Mouse (Mus musculus): ENCODE measurements around the gene Gm20431.
"Not testable (repeated sequence)": the region's sequence is repeated elsewhere in the genome, so short reads cannot be mapped to it uniquely, and the experiment has no call there.

Gm20431 gene

DNA sequence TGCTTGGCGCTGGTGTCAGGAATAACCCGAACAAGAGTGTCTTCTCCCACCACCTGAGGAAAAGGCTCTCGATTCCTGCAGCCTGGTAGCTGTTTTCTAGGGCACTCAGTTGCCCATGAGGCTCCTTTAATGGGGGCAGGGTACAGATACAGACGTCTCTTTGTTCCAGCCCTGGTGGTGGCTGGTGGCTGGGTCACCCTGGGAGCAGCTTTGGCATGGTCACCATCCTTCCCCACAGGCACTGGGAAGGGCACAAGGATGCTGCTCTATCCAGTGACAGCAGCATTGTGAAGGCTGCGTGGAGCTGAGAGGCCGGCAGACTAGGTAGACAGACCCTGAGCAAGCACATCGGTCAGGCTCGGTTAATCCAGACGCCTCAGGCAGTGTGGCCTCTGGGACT lies 9.7 kb downstream of the Gm20431 start:
- Histone ChIP-seq H3K27me3 (ENCODE audit: insufficient read depth, low read length) (no peaks in the 10 kb centered on the region), H3K4me3 (replicated peaks; ENCODE audit: low read length) (no peak overlapping the region), H3K9me3 (ENCODE audit: low read length) (no peaks in the 10 kb centered on the region), H3K4me1 (replicated peaks; ENCODE audit: low read depth, low read length) (peaks cover 7% of the 10 kb centered on the region), H3K36me3 (ENCODE audit: insufficient read depth, low read length) (peaks cover 76% of the 10 kb centered on the region)
- TF ChIP-seq NANOG (IDR thresholded peaks at IDR 0.05; ENCODE audit: borderline replicate concordance, low read length): no peak
- TF ChIP-seq POU5F1 (IDR thresholded peaks at IDR 0.05; ENCODE audit: borderline replicate concordance, low read length): no peak
- no peak for TF ChIP-seq CTCF (conservative IDR thresholded peaks at IDR 0.05; ENCODE audit: low read length)

DNA sequence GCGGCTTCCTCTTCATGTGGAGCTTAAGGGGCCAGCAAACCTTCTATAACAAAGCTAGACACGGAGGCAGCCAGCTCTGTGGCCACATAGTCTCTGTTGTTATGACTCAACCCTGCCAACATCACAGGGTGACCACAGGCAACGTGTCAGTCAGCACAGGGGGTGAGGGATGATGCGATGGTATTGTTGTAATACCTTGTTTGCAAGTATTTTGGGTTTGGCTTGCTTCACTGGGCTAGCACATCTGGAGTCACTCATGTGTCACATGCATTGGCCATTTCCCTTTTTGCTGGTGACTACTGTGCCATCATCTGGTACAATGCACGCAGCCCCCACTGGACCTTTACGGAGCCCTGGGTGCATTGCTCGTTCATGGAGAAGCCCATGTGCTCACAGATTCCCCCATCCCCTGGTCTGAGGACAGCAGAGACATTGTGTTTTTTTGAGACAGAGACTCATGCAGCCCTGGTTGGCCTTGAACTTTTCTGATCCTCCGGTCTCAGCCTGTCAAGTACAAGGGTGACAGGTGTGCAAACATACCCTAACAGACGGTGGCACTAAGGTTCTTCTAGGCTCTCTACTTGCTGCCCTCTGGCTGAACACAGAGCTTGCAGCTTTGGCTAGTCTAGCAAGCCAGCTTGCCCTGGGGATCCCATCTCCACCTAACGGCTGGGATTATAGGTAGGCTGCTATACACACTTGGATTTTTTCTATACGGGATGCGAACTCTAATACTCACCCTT lies 11.8 kb downstream of the Gm20431 start:
- no peak overlapping the region for H3K4me3 ChIP-seq (replicated peaks; ENCODE audit: low read length)
- no peaks in the 10 kb centered on the region for H3K27me3 ChIP-seq (ENCODE audit: insufficient read depth, low read length)
- TF ChIP-seq POU5F1 (IDR thresholded peaks at IDR 0.05; ENCODE audit: borderline replicate concordance, low read length) (no peak), NANOG (IDR thresholded peaks at IDR 0.05; ENCODE audit: borderline replicate concordance, low read length) (no peak), CTCF (conservative IDR thresholded peaks at IDR 0.05; ENCODE audit: low read length) (no peak)
- peaks cover 8% of the 10 kb centered on the region; the same call in 1 of the 2 replicates for H3K4me1 ChIP-seq (replicated peaks; ENCODE audit: low read depth, low read length)
- no peaks in the 10 kb centered on the region for H3K9me3 ChIP-seq (ENCODE audit: low read length)
- peaks cover 91% of the 10 kb centered on the region for H3K36me3 ChIP-seq (ENCODE audit: insufficient read depth, low read length)

DNA sequence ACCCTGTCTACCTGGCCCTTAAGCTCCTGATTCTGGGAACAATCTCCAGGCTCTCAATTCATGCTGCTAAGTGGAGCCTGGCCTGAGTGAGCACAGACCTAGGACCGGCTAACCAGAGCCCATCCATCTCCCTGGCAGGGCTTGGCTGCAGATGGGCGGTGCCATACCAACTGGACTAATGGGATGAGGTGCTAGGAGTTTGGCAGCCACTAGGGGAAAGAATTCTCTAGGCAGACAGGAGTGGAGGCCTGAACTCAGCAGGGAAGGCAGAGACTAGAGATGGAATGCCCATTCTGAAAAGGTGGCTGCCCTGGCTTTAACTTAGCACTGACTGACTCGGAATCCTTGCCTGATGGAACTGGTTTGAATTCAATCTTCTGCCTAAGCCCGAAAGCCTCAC lies 14.9 kb downstream of the Gm20431 start:
- no peak for TF ChIP-seq POU5F1 (IDR thresholded peaks at IDR 0.05; ENCODE audit: borderline replicate concordance, low read length)
- TF ChIP-seq NANOG (IDR thresholded peaks at IDR 0.05; ENCODE audit: borderline replicate concordance, low read length): no peak
- TF ChIP-seq CTCF (conservative IDR thresholded peaks at IDR 0.05; ENCODE audit: low read length): peak; percentile 23; the same call in 1 of the 2 replicates
- no peaks in the 10 kb centered on the region for H3K9me3 ChIP-seq (ENCODE audit: low read length)
- H3K4me3 ChIP-seq (replicated peaks; ENCODE audit: low read length): no peak overlapping the region
- peaks cover 74% of the 10 kb centered on the region for H3K36me3 ChIP-seq (ENCODE audit: insufficient read depth, low read length)
- H3K4me1 ChIP-seq (replicated peaks; ENCODE audit: low read depth, low read length): peaks cover 11% of the 10 kb centered on the region; the same call in 1 of the 2 replicates
- H3K27me3 ChIP-seq (ENCODE audit: insufficient read depth, low read length): no peaks in the 10 kb centered on the region

DNA sequence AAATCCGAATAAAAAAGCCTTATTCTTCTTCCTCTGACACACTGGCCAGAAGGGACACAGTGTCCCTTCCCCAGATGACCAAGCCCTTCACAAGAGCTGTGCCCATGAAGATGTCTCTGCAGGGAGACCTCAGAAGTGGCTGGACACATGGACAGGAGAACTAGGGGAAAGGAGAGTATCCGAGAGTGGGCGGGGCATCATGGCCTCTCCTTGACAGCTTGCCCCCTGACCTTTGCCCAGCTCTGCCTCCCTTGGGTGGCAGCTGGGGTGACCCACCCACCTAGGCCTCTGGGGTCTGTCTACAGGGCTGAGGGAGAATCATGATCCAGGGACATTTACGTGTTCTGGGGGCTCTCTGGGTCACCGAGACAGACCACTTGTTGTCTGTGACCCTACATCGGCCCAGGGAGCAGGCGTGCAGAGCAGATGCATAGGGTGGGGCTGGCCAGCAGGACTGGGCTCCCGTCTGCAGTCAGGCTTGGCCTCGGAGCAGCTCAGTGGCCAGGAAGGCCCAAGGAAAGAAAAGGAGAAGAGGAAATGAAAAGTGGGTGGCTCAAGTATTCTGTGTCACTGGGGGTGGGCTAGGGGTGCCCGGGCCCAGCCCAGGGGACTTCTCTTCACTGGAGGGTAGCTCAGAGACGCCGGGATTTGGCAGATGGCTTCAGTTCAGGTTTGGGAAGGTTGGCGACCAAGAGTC lies 17.8 kb downstream of the Gm20431 start:
- not testable (repeated sequence) for H3K4me3 ChIP-seq (replicated peaks; ENCODE audit: low read length); H3K27me3 ChIP-seq (ENCODE audit: insufficient read depth, low read length); H3K9me3 ChIP-seq (ENCODE audit: low read length)
- Histone ChIP-seq H3K36me3 (ENCODE audit: insufficient read depth, low read length) (peaks cover 46% of the 10 kb centered on the region), H3K4me1 (replicated peaks; ENCODE audit: low read depth, low read length) (peaks cover 11% of the 10 kb centered on the region)

DNA sequence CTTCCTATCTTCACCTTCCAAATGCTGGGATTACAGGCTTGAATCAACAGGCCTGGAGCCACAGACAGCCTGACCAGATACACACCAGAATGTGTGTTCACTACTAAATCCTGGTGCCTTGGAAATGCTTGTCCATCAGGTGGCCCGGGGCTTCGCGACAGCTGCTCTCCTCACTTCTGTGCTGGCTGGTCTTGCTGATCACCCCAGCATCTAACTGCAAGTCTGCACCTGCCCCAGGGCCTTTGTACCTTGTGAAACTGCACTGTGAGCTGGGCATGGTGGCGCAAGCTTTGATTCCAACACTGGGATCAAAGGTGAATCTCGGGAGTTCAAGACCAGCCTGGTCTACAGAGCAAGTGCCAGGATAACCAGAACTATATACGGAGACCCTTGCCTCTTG lies 19.1 kb downstream of the Gm20431 start:
- H3K9me3 ChIP-seq (ENCODE audit: low read length): no peaks in the 10 kb centered on the region
- peaks cover 11% of the 10 kb centered on the region for H3K4me1 ChIP-seq (replicated peaks; ENCODE audit: low read depth, low read length)
- H3K27me3 ChIP-seq (ENCODE audit: insufficient read depth, low read length): peaks cover 4% of the 10 kb centered on the region; the same call in 1 of the 2 replicates
- no peak for TF ChIP-seq NANOG (IDR thresholded peaks at IDR 0.05; ENCODE audit: borderline replicate concordance, low read length)
- TF ChIP-seq CTCF (conservative IDR thresholded peaks at IDR 0.05; ENCODE audit: low read length): no peak
- no peak for TF ChIP-seq POU5F1 (IDR thresholded peaks at IDR 0.05; ENCODE audit: borderline replicate concordance, low read length)
- H3K36me3 ChIP-seq (ENCODE audit: insufficient read depth, low read length): peaks cover 35% of the 10 kb centered on the region
- no peak overlapping the region for H3K4me3 ChIP-seq (replicated peaks; ENCODE audit: low read length)

DNA sequence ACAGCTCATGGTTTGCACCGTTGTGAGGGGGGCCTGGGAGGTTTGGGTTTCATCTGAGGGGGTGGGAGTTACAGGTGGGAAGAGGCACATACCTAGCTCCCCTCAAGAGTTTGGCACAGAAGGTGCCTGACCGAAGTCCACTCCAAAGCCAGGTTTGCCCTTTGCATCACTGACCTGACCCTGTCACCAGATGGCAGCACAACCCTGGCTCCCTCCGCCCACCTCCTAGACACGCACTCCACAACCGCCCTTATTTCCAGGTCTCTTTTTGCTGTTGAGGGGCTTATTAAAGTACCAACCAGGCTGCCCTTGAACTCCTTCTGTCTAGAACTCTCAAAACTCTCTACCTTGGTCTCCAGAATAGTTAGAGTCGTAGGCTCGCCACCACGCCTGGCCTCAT lies 20.0 kb downstream of the Gm20431 start:
- TF ChIP-seq NANOG (IDR thresholded peaks at IDR 0.05; ENCODE audit: borderline replicate concordance, low read length) (no peak), POU5F1 (IDR thresholded peaks at IDR 0.05; ENCODE audit: borderline replicate concordance, low read length) (no peak), CTCF (conservative IDR thresholded peaks at IDR 0.05; ENCODE audit: low read length) (0 out of 2 replicates have a peak, but pooled peaks have one; percentile 18)
- Histone ChIP-seq H3K4me1 (replicated peaks; ENCODE audit: low read depth, low read length) (peaks cover 5% of the 10 kb centered on the region), H3K4me3 (replicated peaks; ENCODE audit: low read length) (no peak overlapping the region), H3K27me3 (ENCODE audit: insufficient read depth, low read length) (peaks cover 4% of the 10 kb centered on the region; the same call in 1 of the 2 replicates), H3K9me3 (ENCODE audit: low read length) (no peaks in the 10 kb centered on the region), H3K36me3 (ENCODE audit: insufficient read depth, low read length) (peaks cover 32% of the 10 kb centered on the region)

DNA sequence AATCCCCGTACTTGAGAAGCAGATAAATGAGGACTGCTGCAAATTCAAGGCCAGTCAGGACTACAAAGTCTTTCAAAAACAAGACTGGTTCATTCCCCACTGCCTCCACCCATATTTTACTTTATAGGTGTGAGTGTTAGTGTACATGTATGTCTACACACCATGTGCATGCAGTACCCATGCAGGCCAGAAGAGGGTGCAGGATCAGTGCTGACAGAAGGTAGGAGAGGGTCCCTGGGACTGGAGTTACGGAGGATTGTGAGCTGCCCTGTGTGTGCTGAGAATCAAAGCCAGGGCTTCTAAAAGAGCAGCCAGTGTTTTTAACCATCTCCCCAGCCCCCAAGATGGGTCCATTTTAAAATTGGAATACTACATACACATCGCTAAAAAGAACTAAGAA lies 21.0 kb downstream of the Gm20431 start:
- H3K4me1 ChIP-seq (replicated peaks; ENCODE audit: low read depth, low read length): peaks cover 3% of the 10 kb centered on the region
- no peaks in the 10 kb centered on the region for H3K9me3 ChIP-seq (ENCODE audit: low read length)
- no peak overlapping the region for H3K4me3 ChIP-seq (replicated peaks; ENCODE audit: low read length)
- peaks cover 22% of the 10 kb centered on the region for H3K36me3 ChIP-seq (ENCODE audit: insufficient read depth, low read length)
- H3K27me3 ChIP-seq (ENCODE audit: insufficient read depth, low read length): peaks cover 4% of the 10 kb centered on the region; the same call in 1 of the 2 replicates
- TF ChIP-seq CTCF (conservative IDR thresholded peaks at IDR 0.05; ENCODE audit: low read length): peak; percentile 95
- TF ChIP-seq NANOG (IDR thresholded peaks at IDR 0.05; ENCODE audit: borderline replicate concordance, low read length): no peak

DNA sequence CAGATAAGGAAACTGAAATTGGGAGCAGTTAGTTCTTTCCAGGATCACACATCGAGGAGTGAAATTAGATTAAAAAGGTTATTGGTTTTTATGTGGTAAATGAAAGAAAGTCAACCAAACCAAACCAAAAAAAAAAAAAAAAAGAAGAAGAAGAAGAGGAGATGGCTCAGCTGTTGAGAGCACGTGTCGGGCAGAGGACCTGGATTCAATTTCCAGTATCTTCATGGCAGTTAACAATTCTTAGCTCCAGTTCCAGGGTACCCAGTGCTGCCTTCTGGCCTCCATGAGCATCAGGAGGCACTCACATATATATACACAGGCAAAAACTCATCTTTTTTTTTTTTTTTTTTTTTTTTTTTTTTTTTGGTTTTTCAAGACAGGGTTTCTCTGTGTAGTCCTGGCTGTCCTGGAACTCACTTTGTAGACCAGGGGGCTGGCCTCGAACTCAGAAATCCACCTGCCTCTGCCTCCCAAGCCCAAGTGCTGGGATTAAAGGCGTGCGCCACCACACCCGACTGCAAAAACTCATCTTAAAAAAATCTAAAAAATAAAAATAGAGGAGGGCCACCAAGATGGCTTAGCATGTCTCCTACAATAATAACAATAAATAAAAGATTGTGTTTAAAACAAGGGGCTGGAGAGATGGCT lies 26.3 kb downstream of the Gm20431 start:
- Histone ChIP-seq H3K36me3 (ENCODE audit: insufficient read depth, low read length) (peaks cover 5% of the 10 kb centered on the region), H3K4me1 (replicated peaks; ENCODE audit: low read depth, low read length) (peaks cover 37% of the 10 kb centered on the region), H3K27me3 (ENCODE audit: insufficient read depth, low read length) (peaks cover 4% of the 10 kb centered on the region; the same call in 1 of the 2 replicates), H3K9me3 (ENCODE audit: low read length) (no peaks in the 10 kb centered on the region), H3K4me3 (replicated peaks; ENCODE audit: low read length) (peak overlapping the region; percentile 24; the same call in 1 of the 2 replicates)
- TF ChIP-seq NANOG (IDR thresholded peaks at IDR 0.05; ENCODE audit: borderline replicate concordance, low read length): no peak
- TF ChIP-seq CTCF (conservative IDR thresholded peaks at IDR 0.05; ENCODE audit: low read length): no peak
- TF ChIP-seq POU5F1 (IDR thresholded peaks at IDR 0.05; ENCODE audit: borderline replicate concordance, low read length): no peak
